Mouse (Mus musculus): ENCODE results near the gene Cnnm1. TPM values are rescaled to one million over a fixed set of nuclear protein-coding genes. Genes with fewer than 3 reads are reported as not detected.

Cnnm1 gene
- total RNA-seq, 1 experiment, result 2.6 TPM

- Histone ChIP-seq H3K4me1 (ENCODE audit: control insufficient read depth in 2 of 2, insufficient read depth in 2 of 2, low read length in 2 of 2, poor library complexity in 1 of 2) (0 out of 4 replicates have a peak, but pooled peaks cover 0 to 1% of the 10 kb centered on the region in 2 experiments), H3K9me3 (ENCODE audit: control insufficient read depth, insufficient read depth, low read depth, low read length) (no peaks in the 10 kb centered on the region), H3K9ac (ENCODE audit: insufficient read depth, low read depth, low read length, poor library complexity, severe bottlenecking) (no peak overlapping the region), H3K4me3 (ENCODE audit: insufficient read depth in 1 of 2, low read depth in 1 of 2, low read length in 2 of 2, poor library complexity in 1 of 2, severe bottlenecking in 1 of 2) (no peak overlapping the region), H3K36me3 (ENCODE audit: control insufficient read depth, insufficient read depth, low read length, poor library complexity, severe bottlenecking) (no peaks in the 10 kb centered on the region), H3K27ac (ENCODE audit: insufficient read depth, low read depth, low read length, poor library complexity, severe bottlenecking) (no peak overlapping the region)
- DNase-seq (ENCODE audit: low read depth, low spot score), result no peak
- no peak for TF ChIP-seq CHD2 (IDR thresholded peaks at IDR 0.05; ENCODE audit: low read depth, low read length)
- no peak for TF ChIP-seq MAFK (IDR thresholded peaks at IDR 0.05; ENCODE audit: insufficient read depth, low read depth, low read length)
- no peak for TF ChIP-seq HCFC1 (IDR thresholded peaks at IDR 0.05; ENCODE audit: borderline replicate concordance, insufficient read depth, low read length)
- no peak for TF ChIP-seq ZC3H11A (IDR thresholded peaks at IDR 0.05; ENCODE audit: borderline replicate concordance, low read depth, low read length)
- TF ChIP-seq ZNF384 (IDR thresholded peaks at IDR 0.05; ENCODE audit: low read depth, low read length), result no peak
- in situ Hi-C loops (cut with MboI; ENCODE audit: low sequenced_read_pairs in 2 of 2, unreplicated experiment in 2 of 2), result no loop called here
Measured at GRCm38 (mm10) chr19:43444636-43445205, 4.5 kb downstream of the Cnnm1 start.

- H3K9me3 ChIP-seq (ENCODE audit: control insufficient read depth, insufficient read depth, low read depth, low read length), result no peaks in the 10 kb centered on the region
- no peaks in the 10 kb centered on the region for H3K36me3 ChIP-seq (ENCODE audit: control insufficient read depth, insufficient read depth, low read length, poor library complexity, severe bottlenecking)
- no peak overlapping the region for H3K9ac ChIP-seq (ENCODE audit: insufficient read depth, low read depth, low read length, poor library complexity, severe bottlenecking)
- no peak overlapping the region for H3K4me3 ChIP-seq (ENCODE audit: insufficient read depth in 1 of 2, low read depth in 1 of 2, low read length in 2 of 2, poor library complexity in 1 of 2, severe bottlenecking in 1 of 2)
- TF ChIP-seq CHD2 (IDR thresholded peaks at IDR 0.05; ENCODE audit: low read depth, low read length) (no peak), MAFK (IDR thresholded peaks at IDR 0.05; ENCODE audit: insufficient read depth, low read depth, low read length) (no peak), HCFC1 (IDR thresholded peaks at IDR 0.05; ENCODE audit: borderline replicate concordance, insufficient read depth, low read length) (no peak), ZC3H11A (IDR thresholded peaks at IDR 0.05; ENCODE audit: borderline replicate concordance, low read depth, low read length) (no peak), ZNF384 (IDR thresholded peaks at IDR 0.05; ENCODE audit: low read depth, low read length) (no peak)
- no peak overlapping the region for H3K27ac ChIP-seq (ENCODE audit: insufficient read depth, low read depth, low read length, poor library complexity, severe bottlenecking)
- in situ Hi-C loops (cut with MboI; ENCODE audit: low sequenced_read_pairs in 2 of 2, unreplicated experiment in 2 of 2), result no loop called here
- no peak for DNase-seq (ENCODE audit: low read depth, low spot score)
- H3K4me1 ChIP-seq (ENCODE audit: control insufficient read depth in 2 of 2, insufficient read depth in 2 of 2, low read length in 2 of 2, poor library complexity in 1 of 2), result no peaks in the 10 kb centered on the region
Measured at GRCm38 (mm10) chr19:43451563-43451962, 11.3 kb downstream of the Cnnm1 start.

GRCm38 (mm10) chr19:43452176-43452575, 11.9 kb downstream of the Cnnm1 start:
- Histone ChIP-seq H3K9ac (ENCODE audit: insufficient read depth, low read depth, low read length, poor library complexity, severe bottlenecking) (no peak overlapping the region), H3K4me3 (ENCODE audit: insufficient read depth in 1 of 2, low read depth in 1 of 2, low read length in 2 of 2, poor library complexity in 1 of 2, severe bottlenecking in 1 of 2) (no peak overlapping the region), H3K36me3 (ENCODE audit: control insufficient read depth, insufficient read depth, low read length, poor library complexity, severe bottlenecking) (no peaks in the 10 kb centered on the region), H3K4me1 (ENCODE audit: control insufficient read depth in 2 of 2, insufficient read depth in 2 of 2, low read length in 2 of 2, poor library complexity in 1 of 2) (no peaks in the 10 kb centered on the region), H3K27ac (ENCODE audit: insufficient read depth, low read depth, low read length, poor library complexity, severe bottlenecking) (no peak overlapping the region), H3K9me3 (ENCODE audit: control insufficient read depth, insufficient read depth, low read depth, low read length) (no peaks in the 10 kb centered on the region)
- in situ Hi-C loops (cut with MboI; ENCODE audit: low sequenced_read_pairs in 2 of 2, unreplicated experiment in 2 of 2), result no loop called here
- TF ChIP-seq CHD2 (IDR thresholded peaks at IDR 0.05; ENCODE audit: low read depth, low read length) (no peak), MAFK (IDR thresholded peaks at IDR 0.05; ENCODE audit: insufficient read depth, low read depth, low read length) (no peak), ZC3H11A (IDR thresholded peaks at IDR 0.05; ENCODE audit: borderline replicate concordance, low read depth, low read length) (no peak), HCFC1 (IDR thresholded peaks at IDR 0.05; ENCODE audit: borderline replicate concordance, insufficient read depth, low read length) (no peak), ZNF384 (IDR thresholded peaks at IDR 0.05; ENCODE audit: low read depth, low read length) (no peak)
- DNase-seq (ENCODE audit: low read depth, low spot score), result no peak

- no peak overlapping the region for H3K9ac ChIP-seq (ENCODE audit: insufficient read depth, low read depth, low read length, poor library complexity, severe bottlenecking)
- DNase-seq (ENCODE audit: low read depth, low spot score), result no peak
- no peak overlapping the region for H3K4me3 ChIP-seq (ENCODE audit: insufficient read depth in 1 of 2, low read depth in 1 of 2, low read length in 2 of 2, poor library complexity in 1 of 2, severe bottlenecking in 1 of 2)
- H3K36me3 ChIP-seq (ENCODE audit: control insufficient read depth, insufficient read depth, low read length, poor library complexity, severe bottlenecking), result no peaks in the 10 kb centered on the region
- no peaks in the 10 kb centered on the region for H3K4me1 ChIP-seq (ENCODE audit: control insufficient read depth in 2 of 2, insufficient read depth in 2 of 2, low read length in 2 of 2, poor library complexity in 1 of 2)
- in situ Hi-C loops (cut with MboI; ENCODE audit: low sequenced_read_pairs in 2 of 2, unreplicated experiment in 2 of 2), result no loop called here
- TF ChIP-seq MAFK (IDR thresholded peaks at IDR 0.05; ENCODE audit: insufficient read depth, low read depth, low read length), result no peak
- no peak for TF ChIP-seq ZC3H11A (IDR thresholded peaks at IDR 0.05; ENCODE audit: borderline replicate concordance, low read depth, low read length)
- no peak for TF ChIP-seq CHD2 (IDR thresholded peaks at IDR 0.05; ENCODE audit: low read depth, low read length)
- no peak for TF ChIP-seq ZNF384 (IDR thresholded peaks at IDR 0.05; ENCODE audit: low read depth, low read length)
- no peak for TF ChIP-seq HCFC1 (IDR thresholded peaks at IDR 0.05; ENCODE audit: borderline replicate concordance, insufficient read depth, low read length)
- H3K27ac ChIP-seq (ENCODE audit: insufficient read depth, low read depth, low read length, poor library complexity, severe bottlenecking), result no peak overlapping the region
- H3K9me3 ChIP-seq (ENCODE audit: control insufficient read depth, insufficient read depth, low read depth, low read length), result no peaks in the 10 kb centered on the region
Measured at GRCm38 (mm10) chr19:43453025-43453424, 12.8 kb downstream of the Cnnm1 start.

Data from ES-E14 (cell line).